Mouse (Mus musculus) hindbrain, embryonic 10.5 days (tissue): Measurements from ENCODE around the gene Hyal2. TPM values are rescaled to one million over a fixed set of nuclear protein-coding genes. Genes with fewer than 3 reads are reported as not detected.
A peak's percentile ranks its signal among the peaks of the same experiment; 100 is the strongest.

Experiments
- DNase-seq: peaks from one replicate; pipeline ENCODE4 v3.0.0-alpha.2; 2017; ENCODE audit warnings: low spot score
- H3K27ac ChIP-seq: fragments of 300-500 bp; sonication (generic); 2 replicates; pipeline ENCODE4 v1.5.1; 2016; ENCODE audit warnings: mild to moderate bottlenecking, moderate library complexity
- H3K27me3 ChIP-seq: fragments of 300-500 bp; sonication (generic); 2 replicates; pipeline ENCODE4 v1.6.1; 2016; ENCODE audit warnings: mild to moderate bottlenecking; ENCODE audit not compliant: poor library complexity, insufficient read depth, severe bottlenecking
- H3K36me3 ChIP-seq: fragments of 300-500 bp; sonication (generic); 2 replicates; pipeline ENCODE4 v1.6.1; 2016; ENCODE audit warnings: mild to moderate bottlenecking, moderate library complexity
- H3K4me1 ChIP-seq: fragments of 300-500 bp; sonication (generic); replicated peaks from 2 replicates; pipeline ENCODE4 v1.6.1; 2016; ENCODE audit warnings: mild to moderate bottlenecking
- H3K4me3 ChIP-seq: fragments of 300-500 bp; sonication (generic); 2 replicates; pipeline ENCODE4 v1.5.1; 2016; ENCODE audit warnings: mild to moderate bottlenecking, moderate library complexity
- H3K9me3 ChIP-seq: fragments of 300-500 bp; sonication (generic); 2 replicates; pipeline ENCODE4 v1.6.1; 2016; ENCODE audit warnings: mild to moderate bottlenecking, moderate library complexity
- WGBS: fragments of 180-500 bp; shearing (Covaris S2); methylation state at CpG from one replicate; pipeline ENCODE4 v1.1.7; 2016; 5-methylcytosine and 5-hydroxymethylcytosine counted together
- polyA plus RNA-seq: library from polyadenylated mRNA; unstranded; fragments of >200 nt; fragmentation: Nextera tagmentation; extraction: Ambion mirVana; gene quantifications from 2 replicates; pipeline ENCODE4 v1.2.1, GENCODE M21; 2016

The Hyal2 gene
- polyA plus RNA-seq, 1 experiment from 2014 or later = 135 TPM

GRCm38 (mm10) chr9:107549297-107550074 lies 18.3 kb upstream of the Hyal2 start:
- WGBS = 83% methylated on average over 20 of the region's 20 CpGs
- Histone ChIP-seq H3K4me1 (peaks cover 66% of the 10 kb centered on the region), H3K27ac (no peak overlapping the region), H3K4me3 (no peak overlapping the region), H3K36me3 (peaks cover 10% of the 10 kb centered on the region), H3K9me3 (no peaks in the 10 kb centered on the region), H3K27me3 (peaks cover 63% of the 10 kb centered on the region)
- no peak for DNase-seq

GRCm38 (mm10) chr9:107550491-107551116 lies 17.1 kb upstream of the Hyal2 start:
- H3K4me3 ChIP-seq = peak overlapping the region; percentile 61
- peaks cover 63% of the 10 kb centered on the region for H3K27me3 ChIP-seq
- peak overlapping the region; percentile 87 for H3K27ac ChIP-seq
- H3K4me1 ChIP-seq = peaks cover 69% of the 10 kb centered on the region
- no peaks in the 10 kb centered on the region for H3K9me3 ChIP-seq
- WGBS = 22% methylated on average over 23 of the region's 23 CpGs
- no peak for DNase-seq
- H3K36me3 ChIP-seq = no peaks in the 10 kb centered on the region

GRCm38 (mm10) chr9:107551117-107551889 lies 16.4 kb upstream of the Hyal2 start, which contains the start of gene Rassf1:
TSS of gene Rassf1 (plus strand) at chr9:107551555.
- DNase-seq = peak; percentile 74
- Histone ChIP-seq H3K4me1 (peaks cover 73% of the 10 kb centered on the region), H3K27ac (peak within 1 kb of the TSS; percentile 87)

GRCm38 (mm10) chr9:107551890-107552355 lies 15.8 kb upstream of the Hyal2 start:
- H3K27ac ChIP-seq = peak overlapping the region; percentile 87
- peaks cover 73% of the 10 kb centered on the region for H3K4me1 ChIP-seq
- H3K36me3 ChIP-seq = peaks cover 7% of the 10 kb centered on the region
- H3K27me3 ChIP-seq = peaks cover 63% of the 10 kb centered on the region
- no peaks in the 10 kb centered on the region for H3K9me3 ChIP-seq
- DNase-seq = no peak
- 5% methylated on average over 8 of the region's 8 CpGs for WGBS
- peak overlapping the region; percentile 61 for H3K4me3 ChIP-seq

More at GRCm38 (mm10) chr9:107551117-107551889, 16.4 kb upstream of the Hyal2 start, which contains the start of gene Rassf1:
- H3K27me3 ChIP-seq = peaks cover 63% of the 10 kb centered on the region
- no peaks in the 10 kb centered on the region for H3K9me3 ChIP-seq
- WGBS = under 1% methylated on average over 63 of the region's 63 CpGs
- H3K4me3 ChIP-seq = peak within 1 kb of the TSS; percentile 61
- H3K36me3 ChIP-seq = peaks cover under 1% of the 10 kb centered on the region; the same call in 1 of the 2 replicates

- peak overlapping the region; percentile 84 for H3K4me3 ChIP-seq
- peaks cover 65% of the 10 kb centered on the region for H3K4me1 ChIP-seq
- peaks cover 16% of the 10 kb centered on the region for H3K36me3 ChIP-seq
- H3K27me3 ChIP-seq = peaks cover 58% of the 10 kb centered on the region
- no peak for DNase-seq
- 82% methylated on average over 5 of the region's 5 CpGs for WGBS
- no peak overlapping the region for H3K27ac ChIP-seq
- no peaks in the 10 kb centered on the region for H3K9me3 ChIP-seq
Observed at GRCm38 (mm10) chr9:107552690-107553393, 14.9 kb upstream of the Hyal2 start.

- Histone ChIP-seq H3K4me1 (peaks cover 62% of the 10 kb centered on the region), H3K27me3 (peaks cover 49% of the 10 kb centered on the region), H3K9me3 (no peaks in the 10 kb centered on the region), H3K36me3 (peaks cover 25% of the 10 kb centered on the region), H3K4me3 (peak overlapping the region; percentile 84), H3K27ac (peak overlapping the region; percentile 96)
- no peak for DNase-seq
- 7% methylated on average over 37 of the region's 37 CpGs for WGBS
Observed at GRCm38 (mm10) chr9:107553541-107554318, 14.0 kb upstream of the Hyal2 start.

GRCm38 (mm10) chr9:107554319-107554825 lies 13.4 kb upstream of the Hyal2 start:
- under 1% methylated on average over 53 of the region's 53 CpGs for WGBS
- H3K27ac ChIP-seq = peak overlapping the region; percentile 96
- no peaks in the 10 kb centered on the region for H3K9me3 ChIP-seq
- peaks cover 42% of the 10 kb centered on the region for H3K27me3 ChIP-seq
- peaks cover 31% of the 10 kb centered on the region for H3K36me3 ChIP-seq
- peak overlapping the region; percentile 84 for H3K4me3 ChIP-seq
- H3K4me1 ChIP-seq = peaks cover 62% of the 10 kb centered on the region
- peak; percentile 98 for DNase-seq

GRCm38 (mm10) chr9:107555031-107555457 lies 12.7 kb upstream of the Hyal2 start:
- H3K27ac ChIP-seq = peak overlapping the region; percentile 96
- peaks cover 62% of the 10 kb centered on the region for H3K4me1 ChIP-seq
- peak overlapping the region; percentile 84 for H3K4me3 ChIP-seq
- peaks cover 36% of the 10 kb centered on the region for H3K27me3 ChIP-seq
- no peak for DNase-seq
- H3K9me3 ChIP-seq = no peaks in the 10 kb centered on the region
- 0% methylated on average over 23 of the region's 23 CpGs for WGBS
- H3K36me3 ChIP-seq = peaks cover 38% of the 10 kb centered on the region

- Histone ChIP-seq H3K4me3 (peak overlapping the region; percentile 84), H3K27ac (peak overlapping the region; percentile 96), H3K4me1 (peaks cover 57% of the 10 kb centered on the region), H3K9me3 (no peaks in the 10 kb centered on the region), H3K27me3 (peaks cover 29% of the 10 kb centered on the region), H3K36me3 (peaks cover 45% of the 10 kb centered on the region)
- 48% methylated on average over 2 of the region's 2 CpGs for WGBS
- DNase-seq = no peak
Observed at GRCm38 (mm10) chr9:107555701-107556100, 12.0 kb upstream of the Hyal2 start.

- WGBS = 81% methylated on average over 3 of the region's 3 CpGs
- Histone ChIP-seq H3K36me3 (peaks cover 51% of the 10 kb centered on the region), H3K27ac (no peak overlapping the region), H3K4me1 (peaks cover 50% of the 10 kb centered on the region), H3K4me3 (peak overlapping the region; percentile 84), H3K27me3 (peaks cover 23% of the 10 kb centered on the region), H3K9me3 (no peaks in the 10 kb centered on the region)
- no peak for DNase-seq
Observed at GRCm38 (mm10) chr9:107556346-107556745, 11.4 kb upstream of the Hyal2 start.

- Histone ChIP-seq H3K4me3 (peak within 1 kb of the TSS; percentile 95), H3K4me1 (peaks cover 62% of the 10 kb centered on the region), H3K36me3 (peaks cover 70% of the 10 kb centered on the region), H3K27ac (peak within 1 kb of the TSS; percentile 88), H3K9me3 (no peaks in the 10 kb centered on the region), H3K27me3 (no peaks in the 10 kb centered on the region)
- under 1% methylated on average over 46 of the region's 46 CpGs for WGBS
- peak; percentile 95 for DNase-seq
Observed at GRCm38 (mm10) chr9:107563029-107563581, 4.6 kb upstream of the Hyal2 start, which contains the start of gene Tusc2. TSS of gene Tusc2 (plus strand) at chr9:107563255.
